14 mouse cellular contexts compared by ENCODE assay signal in genomic region chr6:51581418-51581817, GRCm38 (mm10).
"Had no signal": no experiment of that assay in that cellular context is flagged by ENCODE, and none has a peak within 500 bp of the region (broad histone marks: within the 10 kb centered on the region; RNA-seq: fewer than 3 reads in every experiment).

No protein-coding gene starts in this region.

- H3K9ac ChIP-seq: kidney, embryonic 15.5 days; liver, embryonic 15.5 days had no signal

- H3K4me2 ChIP-seq: kidney, embryonic 15.5 days; liver, embryonic 11.5 days; liver, embryonic 15.5 days had no signal

- H3K9me3 ChIP-seq: kidney, embryonic 15.5 days; limb, embryonic 10.5 days; liver, embryonic 15.5 days had no signal

- H3K27me3 ChIP-seq: kidney, embryonic 15.5 days; liver, embryonic 15.5 days had no signal

- H3K36me3 ChIP-seq: kidney, embryonic 15.5 days; liver, embryonic 15.5 days had no signal

- H3K4me1 ChIP-seq: liver, embryonic 15.5 days had no signal

- DNase-seq: kidney, adult 2 months; kidney, postnatal 14 days; lung, adult 2 months; lung, postnatal 36 days; retina, postnatal 1 day; right cerebral cortex, postnatal 14 days; thymus, adult 18-20 months; thymus, postnatal 14 days had no signal

- H3K27ac ChIP-seq: kidney, embryonic 15.5 days; left cerebral cortex, adult 2 months; limb, embryonic 10.5 days; liver, embryonic 15.5 days had no signal

- H3K4me3 ChIP-seq: kidney, embryonic 15.5 days; left cerebral cortex, adult 2 months; limb, embryonic 10.5 days; liver, embryonic 15.5 days had no signal

- ATAC-seq: intestine, embryonic 16.5 days had no signal
